Mouse (Mus musculus) midbrain, embryonic 15.5 days (tissue): ENCODE data around the gene Otulinl. TPM values are rescaled to one million over a fixed set of nuclear protein-coding genes. Genes with fewer than 3 reads are reported as not detected.
A peak's percentile ranks its signal among the peaks of the same experiment; 100 is the strongest.

Experiments
- ATAC-seq: fragments of 200-750 bp; cut with Nextera tagmentation; replicated peaks from 2 replicates; pipeline ENCODE4 v1.8.0; 2017; ENCODE audit warnings: moderate TSS enrichment
- H3K27ac ChIP-seq: fragments of 300-500 bp; sonication (generic); 2 replicates; pipeline ENCODE4 v1.5.1; 2015; ENCODE audit warnings: mild to moderate bottlenecking, inconsistent platforms
- H3K27me3 ChIP-seq: fragments of 300-500 bp; sonication (generic); replicated peaks from 2 replicates; pipeline ENCODE4 v1.6.1; 2015; ENCODE audit warnings: inconsistent platforms
- H3K36me3 ChIP-seq: fragments of 300-500 bp; sonication (generic); replicated peaks from 2 replicates; pipeline ENCODE4 v1.6.1; 2015; ENCODE audit warnings: inconsistent platforms
- H3K4me1 ChIP-seq: fragments of 300-500 bp; sonication (generic); 2 replicates; pipeline ENCODE4 v1.6.1; 2015; ENCODE audit warnings: inconsistent platforms
- H3K4me2 ChIP-seq: fragments of 300-500 bp; sonication (generic); 2 replicates; pipeline ENCODE4 v1.6.1; 2015; ENCODE audit warnings: inconsistent platforms, mild to moderate bottlenecking, moderate library complexity
- H3K4me3 ChIP-seq: fragments of 300-500 bp; sonication (generic); 2 replicates; pipeline ENCODE4 v1.5.1; 2015; ENCODE audit warnings: mild to moderate bottlenecking, inconsistent platforms
- H3K9ac ChIP-seq: fragments of 300-500 bp; sonication (generic); 2 replicates; pipeline ENCODE4 v1.6.1; 2015; ENCODE audit warnings: mild to moderate bottlenecking, inconsistent platforms
- H3K9me3 ChIP-seq: fragments of 300-500 bp; sonication (generic); 2 replicates; pipeline ENCODE4 v1.6.1; 2016; ENCODE audit warnings: inconsistent platforms
- WGBS: fragments of 180-500 bp; shearing (Covaris S2); methylation state at CpG from one replicate; pipeline ENCODE4 v1.1.7; 2015; ENCODE audit warnings: mixed read lengths; 5-methylcytosine and 5-hydroxymethylcytosine counted together
- polyA plus RNA-seq: library from polyadenylated mRNA; unstranded; fragments of >200 nt; fragmentation: Nextera tagmentation; extraction: Ambion mirVana; gene quantifications from 2 replicates; pipeline ENCODE4 v1.2.1, GENCODE M21; 2015

Gene Otulinl
- polyA plus RNA-seq, 1 experiment from 2014 or later = 13.3 TPM

- Histone ChIP-seq H3K27me3 (no peaks in the 10 kb centered on the region), H3K36me3 (peaks cover 15% of the 10 kb centered on the region), H3K9me3 (no peaks in the 10 kb centered on the region), H3K9ac (no peak overlapping the region), H3K4me1 (no peaks in the 10 kb centered on the region), H3K4me3 (no peak overlapping the region), H3K4me2 (no peak overlapping the region), H3K27ac (no peak overlapping the region)
- ATAC-seq = no peak
- WGBS = 91% methylated on average over 6 of the region's 6 CpGs
Measured at GRCm38 (mm10) chr15:27620475-27621185, 60.7 kb downstream of the Otulinl start.

GRCm38 (mm10) chr15:27619683-27620082 is 61.7 kb downstream of the Otulinl start:
- WGBS = 89% methylated on average over 3 of the region's 3 CpGs
- Histone ChIP-seq H3K9ac (no peak overlapping the region), H3K4me2 (no peak overlapping the region), H3K27me3 (no peaks in the 10 kb centered on the region), H3K4me3 (no peak overlapping the region), H3K9me3 (no peaks in the 10 kb centered on the region), H3K36me3 (peaks cover 19% of the 10 kb centered on the region), H3K27ac (no peak overlapping the region), H3K4me1 (no peaks in the 10 kb centered on the region)
- no peak for ATAC-seq

GRCm38 (mm10) chr15:27618778-27619533 is 62.4 kb downstream of the Otulinl start:
- 95% methylated on average over 6 of the region's 6 CpGs for WGBS

GRCm38 (mm10) chr15:27617227-27617626 is 64.2 kb downstream of the Otulinl start:
- 95% methylated on average over 3 of the region's 3 CpGs for WGBS

More at GRCm38 (mm10) chr15:27618778-27619533, 62.4 kb downstream of the Otulinl start:
- Histone ChIP-seq H3K9ac (no peak overlapping the region), H3K4me1 (no peaks in the 10 kb centered on the region), H3K9me3 (no peaks in the 10 kb centered on the region), H3K27ac (no peak overlapping the region), H3K4me3 (no peak overlapping the region), H3K36me3 (peaks cover 19% of the 10 kb centered on the region), H3K27me3 (no peaks in the 10 kb centered on the region), H3K4me2 (no peak overlapping the region)
- no peak for ATAC-seq

GRCm38 (mm10) chr15:27616159-27616558 is 65.2 kb downstream of the Otulinl start:
- H3K4me1 ChIP-seq = 0 out of 2 replicates have a peak, but pooled peaks cover 2% of the 10 kb centered on the region
- WGBS = 92% methylated on average over 4 of the region's 4 CpGs
- H3K4me3 ChIP-seq = no peak overlapping the region
- H3K4me2 ChIP-seq = no peak overlapping the region
- no peak overlapping the region for H3K9ac ChIP-seq
- no peaks in the 10 kb centered on the region for H3K27me3 ChIP-seq
- no peak overlapping the region for H3K27ac ChIP-seq
- ATAC-seq = no peak
- H3K9me3 ChIP-seq = no peaks in the 10 kb centered on the region
- peaks cover 13% of the 10 kb centered on the region; the same call in 1 of the 2 replicates for H3K36me3 ChIP-seq

More at GRCm38 (mm10) chr15:27617227-27617626, 64.2 kb downstream of the Otulinl start:
- no peak for ATAC-seq
- no peaks in the 10 kb centered on the region for H3K27me3 ChIP-seq
- H3K27ac ChIP-seq = no peak overlapping the region
- H3K36me3 ChIP-seq = peaks cover 13% of the 10 kb centered on the region; the same call in 1 of the 2 replicates
- H3K9me3 ChIP-seq = no peaks in the 10 kb centered on the region
- no peak overlapping the region for H3K9ac ChIP-seq
- H3K4me3 ChIP-seq = no peak overlapping the region
- no peak overlapping the region for H3K4me2 ChIP-seq
- H3K4me1 ChIP-seq = 0 out of 2 replicates have a peak, but pooled peaks cover 2% of the 10 kb centered on the region

GRCm38 (mm10) chr15:27613255-27613654 is 68.1 kb downstream of the Otulinl start:
- 92% methylated on average over 4 of the region's 4 CpGs for WGBS
- ATAC-seq = peak; percentile 31; the same call in 1 of the 2 replicates

GRCm38 (mm10) chr15:27612533-27613221 is 68.7 kb downstream of the Otulinl start:
- peak; percentile 89 for ATAC-seq
- no peak overlapping the region for H3K4me2 ChIP-seq
- no peak overlapping the region for H3K9ac ChIP-seq
- H3K9me3 ChIP-seq = no peaks in the 10 kb centered on the region
- peaks cover 25% of the 10 kb centered on the region; the same call in 1 of the 2 replicates for H3K36me3 ChIP-seq
- H3K27ac ChIP-seq = no peak overlapping the region
- 37% methylated on average over 6 of the region's 6 CpGs for WGBS
- no peak overlapping the region for H3K4me3 ChIP-seq
- H3K27me3 ChIP-seq = no peaks in the 10 kb centered on the region
- H3K4me1 ChIP-seq = 0 out of 2 replicates have a peak, but pooled peaks cover 2% of the 10 kb centered on the region

More at GRCm38 (mm10) chr15:27613255-27613654, 68.1 kb downstream of the Otulinl start:
- no peak overlapping the region for H3K9ac ChIP-seq
- H3K4me2 ChIP-seq = no peak overlapping the region
- no peaks in the 10 kb centered on the region for H3K27me3 ChIP-seq
- H3K36me3 ChIP-seq = peaks cover 24% of the 10 kb centered on the region; the same call in 1 of the 2 replicates
- no peak overlapping the region for H3K4me3 ChIP-seq
- H3K4me1 ChIP-seq = 0 out of 2 replicates have a peak, but pooled peaks cover 2% of the 10 kb centered on the region
- no peak overlapping the region for H3K27ac ChIP-seq
- no peaks in the 10 kb centered on the region for H3K9me3 ChIP-seq

- H3K4me3 ChIP-seq = no peak overlapping the region
- H3K9me3 ChIP-seq = no peaks in the 10 kb centered on the region
- no peak overlapping the region for H3K27ac ChIP-seq
- no peak overlapping the region for H3K4me2 ChIP-seq
- H3K4me1 ChIP-seq = 0 out of 2 replicates have a peak, but pooled peaks cover 2% of the 10 kb centered on the region
- WGBS = 84% methylated on average over 4 of the region's 4 CpGs
- no peak for ATAC-seq
- peaks cover 12% of the 10 kb centered on the region; the same call in 1 of the 2 replicates for H3K36me3 ChIP-seq
- no peak overlapping the region for H3K9ac ChIP-seq
- no peaks in the 10 kb centered on the region for H3K27me3 ChIP-seq
Measured at GRCm38 (mm10) chr15:27609554-27609953, 71.8 kb downstream of the Otulinl start.

GRCm38 (mm10) chr15:27605252-27605651 is 76.1 kb downstream of the Otulinl start:
- Histone ChIP-seq H3K4me2 (no peak overlapping the region), H3K27ac (no peak overlapping the region), H3K36me3 (peaks cover 9% of the 10 kb centered on the region; the same call in 1 of the 2 replicates), H3K4me1 (no peaks in the 10 kb centered on the region), H3K9ac (no peak overlapping the region), H3K9me3 (no peaks in the 10 kb centered on the region), H3K4me3 (no peak overlapping the region), H3K27me3 (no peaks in the 10 kb centered on the region)
- WGBS = 87% methylated on average over 3 of the region's 3 CpGs
- ATAC-seq = no peak
